Mouse (Mus musculus) CD8-positive naive resting alpha-beta T cell, adult 2 months (primary cell): ENCODE data around the gene Hacl1.

Experiments used
- DNase-seq, 2 experiments: peaks; one replicate each; pipeline ENCODE4 v3.0.0; 2022; ENCODE audit warnings: low read depth in 2 of 2, low spot score in 2 of 2

The Hacl1 gene

DNA sequence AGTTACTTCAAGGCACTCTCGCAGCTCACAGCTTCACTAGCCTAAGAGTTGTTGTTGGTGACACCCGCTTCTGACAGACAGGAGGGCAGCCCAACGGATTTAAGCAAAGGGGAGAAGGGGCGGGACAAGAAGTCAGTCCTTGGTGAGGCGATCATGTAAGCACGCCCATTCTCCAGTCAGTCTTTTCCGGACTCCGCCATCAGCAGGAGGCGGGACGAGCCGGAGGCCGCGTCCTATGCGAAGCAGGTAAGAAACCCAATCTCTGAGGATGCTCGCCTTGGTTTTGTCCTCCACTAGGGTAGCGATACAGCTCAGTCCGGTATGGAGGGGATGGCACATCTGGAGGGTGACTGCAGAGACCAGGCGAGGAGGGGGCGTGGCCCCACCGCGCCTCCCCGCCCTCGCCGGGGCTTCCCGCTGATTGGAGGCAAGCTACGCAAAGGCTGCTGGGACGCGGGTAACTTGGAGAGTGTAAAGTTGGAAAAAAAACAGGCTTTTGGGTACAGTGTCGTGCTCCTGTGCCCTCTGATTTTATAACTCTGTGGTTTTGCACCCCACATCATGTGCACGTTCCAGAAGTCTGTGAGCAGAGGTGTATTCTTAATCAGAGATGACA lies at the start of gene Hacl1, which contains the start of gene Btd:
TSS of gene Hacl1 (minus strand) at position 397 of the 616 bp plus-strand sequence.
TSS of gene Btd (plus strand) at position 139 of the 616 bp plus-strand sequence.
- peak; percentile 85 to 89 for DNase-seq

DNA sequence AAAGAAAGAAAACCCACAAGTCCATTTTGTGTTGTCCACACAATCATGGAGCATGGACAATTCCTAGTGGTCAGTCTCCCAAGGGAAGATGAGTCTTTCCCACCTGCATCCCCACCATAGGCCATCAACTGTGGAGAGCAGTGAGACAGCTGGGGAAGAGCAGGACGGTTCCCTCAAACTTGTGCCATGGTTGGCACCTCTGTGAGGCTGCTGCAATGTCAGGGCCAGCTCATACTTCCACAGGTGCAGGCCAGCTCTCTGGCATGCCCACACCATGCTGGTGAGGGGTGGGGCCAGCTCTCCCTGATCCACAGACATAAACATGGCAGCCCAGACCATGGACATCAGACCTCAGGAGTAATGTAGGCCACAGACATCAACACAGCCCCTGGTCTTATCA lies 45.1 kb upstream of the Hacl1 start:
- DNase-seq: no peak

DNA sequence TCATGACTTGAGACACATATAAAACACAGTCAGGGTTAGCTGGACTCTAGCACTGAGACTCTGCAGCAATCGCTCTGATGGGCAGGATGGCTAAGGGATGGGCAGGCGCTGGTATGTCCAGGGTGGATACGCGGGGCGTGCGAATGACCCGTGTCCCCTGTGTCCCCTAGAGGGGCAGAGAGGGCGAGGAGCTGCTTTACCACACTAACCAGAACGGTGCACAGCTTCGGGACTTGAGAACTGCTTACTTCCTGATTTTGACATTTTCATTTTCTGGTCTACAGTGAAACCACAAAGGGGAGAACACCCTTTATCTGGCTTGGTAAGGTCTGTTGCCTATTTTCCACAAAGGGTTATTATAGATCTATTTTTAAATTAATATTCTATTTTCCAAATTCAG lies 44.6 kb upstream of the Hacl1 start:
- no peak for DNase-seq

DNA sequence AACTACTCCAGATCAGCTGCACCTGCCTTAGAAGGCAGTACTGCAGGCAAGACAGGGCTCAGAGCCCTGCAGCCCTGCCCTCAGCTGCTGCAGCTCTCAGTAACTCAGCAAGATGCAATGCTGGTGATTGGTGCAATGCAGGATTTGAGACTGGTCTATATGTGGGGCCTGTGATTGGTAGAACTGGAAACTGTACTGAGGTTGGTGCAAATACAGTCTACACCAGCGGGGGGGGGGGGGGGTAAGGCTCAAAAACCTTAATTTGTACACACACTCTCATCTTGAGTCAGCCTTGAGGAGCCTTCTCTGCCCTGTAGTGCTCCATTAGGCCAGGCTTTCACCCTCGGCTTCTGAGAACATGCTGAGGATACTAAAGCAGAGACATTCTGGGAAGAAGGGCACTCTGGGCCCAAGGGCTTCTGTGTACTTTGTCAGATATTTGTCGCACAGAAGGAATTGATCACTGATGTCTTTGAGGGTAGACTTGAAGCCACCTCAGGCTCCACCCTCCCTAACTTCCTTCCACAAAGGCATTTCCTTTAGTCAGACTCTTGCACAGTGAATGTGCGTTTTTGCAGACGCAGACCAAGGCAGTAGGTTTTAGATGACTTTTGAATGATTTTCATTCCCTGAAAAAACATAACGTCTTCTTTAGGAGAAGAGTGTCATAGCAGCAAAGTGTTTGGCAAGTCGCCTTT lies 43.4 kb upstream of the Hacl1 start:
- no peak for DNase-seq

DNA sequence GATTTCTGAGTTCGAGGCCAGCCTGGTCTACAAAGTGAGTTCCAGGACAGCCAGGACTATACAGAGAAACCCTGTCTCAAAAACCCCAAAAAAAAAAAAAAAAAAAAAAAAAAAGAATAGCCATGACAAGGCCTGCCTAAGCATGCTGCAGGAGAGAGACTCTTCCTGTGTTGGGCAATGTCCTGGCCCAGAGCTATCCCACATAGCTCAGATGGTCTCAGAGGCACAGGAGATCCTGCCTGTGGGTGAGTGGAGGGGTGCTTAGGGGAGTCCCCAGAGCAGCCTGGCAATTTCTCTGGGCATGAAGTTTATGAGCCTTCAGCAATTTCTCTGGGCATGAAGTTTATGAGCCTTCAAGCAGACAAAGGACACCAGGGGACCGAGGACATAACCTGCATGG lies 42.5 kb upstream of the Hacl1 start:
- DNase-seq: no peak

DNA sequence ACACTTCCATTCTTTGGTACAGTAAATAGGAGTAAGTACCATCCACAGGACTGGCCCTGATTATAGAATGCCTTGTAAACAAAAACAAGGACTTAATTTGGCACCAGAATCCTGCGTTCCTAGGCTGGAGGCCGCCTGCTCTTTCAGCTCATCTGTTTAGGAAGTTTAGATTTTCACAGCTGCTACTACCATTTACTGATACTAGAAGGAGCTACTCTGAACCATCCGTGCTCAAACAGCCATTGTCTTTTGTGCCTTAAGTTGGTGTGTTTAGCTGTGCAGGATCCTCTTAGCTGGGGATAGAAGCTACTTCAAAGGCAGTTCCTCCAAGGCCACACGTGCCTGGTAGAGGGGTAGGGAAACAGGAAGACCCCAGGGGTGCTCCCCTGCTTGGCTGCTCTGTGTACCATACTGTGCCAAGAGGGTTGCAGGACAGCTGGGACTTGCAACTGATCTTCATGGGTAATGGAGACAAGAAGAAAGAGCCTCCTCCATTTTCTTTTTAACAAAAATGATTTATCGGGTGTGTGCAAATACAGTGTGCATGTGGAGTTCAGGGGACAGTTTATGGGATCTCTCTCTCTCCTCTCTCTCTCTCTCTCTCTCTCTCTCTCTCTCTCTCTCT lies 41.0 kb upstream of the Hacl1 start:
- DNase-seq: no peak

DNA sequence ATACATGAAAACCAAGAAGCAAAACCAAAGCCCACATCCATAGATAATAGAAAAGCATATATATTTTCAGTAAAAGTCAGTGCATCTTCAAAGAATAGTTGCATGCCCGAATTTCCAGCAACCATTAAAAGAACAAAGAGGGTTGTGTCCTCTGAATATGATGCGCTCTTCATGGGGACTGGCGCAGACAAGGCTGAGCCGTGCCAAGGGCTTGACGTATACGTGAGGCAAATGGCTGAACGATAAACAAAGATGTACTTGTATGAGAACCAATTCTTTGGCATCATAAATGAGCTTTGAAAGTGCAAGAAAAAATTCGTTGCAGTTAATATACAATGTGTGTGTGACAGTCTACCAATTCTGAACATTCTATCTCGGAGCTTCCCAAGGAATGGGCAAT lies 40.2 kb upstream of the Hacl1 start:
- no peak for DNase-seq

DNA sequence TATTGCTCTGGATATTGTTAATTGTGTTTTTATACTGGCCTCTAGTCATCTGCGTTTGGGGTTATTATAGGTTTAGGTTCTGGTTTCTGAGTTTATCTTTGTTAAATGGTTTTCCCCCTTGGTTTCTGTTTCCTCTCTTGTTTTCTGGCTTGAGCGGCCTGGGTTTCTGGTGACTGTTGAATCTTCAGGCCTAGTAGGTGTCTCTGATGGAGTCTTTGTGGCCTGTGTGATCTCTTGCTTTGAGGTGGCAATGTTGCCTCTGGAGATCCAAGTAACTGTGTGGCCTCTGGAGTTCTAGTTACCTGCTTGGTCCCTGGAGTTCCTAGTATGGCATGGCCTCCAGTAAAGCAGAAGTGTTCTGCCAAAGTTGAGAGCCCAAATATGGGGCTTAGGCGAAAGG lies 39.6 kb upstream of the Hacl1 start:
- DNase-seq: no peak

DNA sequence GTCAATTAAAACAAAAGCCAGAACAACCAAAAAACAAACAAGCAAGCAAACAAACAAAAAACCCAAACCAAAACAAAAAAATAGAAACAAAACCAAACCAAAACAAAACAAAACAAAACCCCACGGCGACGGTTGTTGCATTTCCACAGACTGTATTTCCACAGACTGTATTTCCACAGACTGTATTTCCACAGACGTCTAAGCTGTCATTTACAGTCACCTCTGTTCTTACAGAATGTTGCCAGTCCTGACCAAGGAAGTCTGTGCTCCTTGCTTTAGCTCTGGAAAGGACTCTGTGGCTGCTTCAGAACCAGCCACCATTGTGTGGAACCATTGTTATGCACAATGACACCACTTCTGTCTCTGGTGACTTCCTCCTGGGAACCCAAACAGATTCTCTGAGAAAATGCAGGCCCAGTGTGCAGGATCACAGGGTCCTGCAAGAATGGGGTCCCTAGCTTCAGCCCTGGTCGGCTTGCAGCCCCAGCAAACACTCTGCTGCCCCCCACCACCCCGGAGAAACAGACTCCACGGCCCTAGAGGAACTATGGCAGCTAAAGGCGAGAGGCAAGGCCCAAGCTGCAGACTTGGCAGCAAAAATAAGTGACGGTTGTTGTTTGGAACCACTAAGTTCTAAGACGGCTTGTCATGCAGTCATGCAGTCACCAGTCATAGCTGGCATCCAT lies 30.7 kb upstream of the Hacl1 start:
- DNase-seq: no peak

DNA sequence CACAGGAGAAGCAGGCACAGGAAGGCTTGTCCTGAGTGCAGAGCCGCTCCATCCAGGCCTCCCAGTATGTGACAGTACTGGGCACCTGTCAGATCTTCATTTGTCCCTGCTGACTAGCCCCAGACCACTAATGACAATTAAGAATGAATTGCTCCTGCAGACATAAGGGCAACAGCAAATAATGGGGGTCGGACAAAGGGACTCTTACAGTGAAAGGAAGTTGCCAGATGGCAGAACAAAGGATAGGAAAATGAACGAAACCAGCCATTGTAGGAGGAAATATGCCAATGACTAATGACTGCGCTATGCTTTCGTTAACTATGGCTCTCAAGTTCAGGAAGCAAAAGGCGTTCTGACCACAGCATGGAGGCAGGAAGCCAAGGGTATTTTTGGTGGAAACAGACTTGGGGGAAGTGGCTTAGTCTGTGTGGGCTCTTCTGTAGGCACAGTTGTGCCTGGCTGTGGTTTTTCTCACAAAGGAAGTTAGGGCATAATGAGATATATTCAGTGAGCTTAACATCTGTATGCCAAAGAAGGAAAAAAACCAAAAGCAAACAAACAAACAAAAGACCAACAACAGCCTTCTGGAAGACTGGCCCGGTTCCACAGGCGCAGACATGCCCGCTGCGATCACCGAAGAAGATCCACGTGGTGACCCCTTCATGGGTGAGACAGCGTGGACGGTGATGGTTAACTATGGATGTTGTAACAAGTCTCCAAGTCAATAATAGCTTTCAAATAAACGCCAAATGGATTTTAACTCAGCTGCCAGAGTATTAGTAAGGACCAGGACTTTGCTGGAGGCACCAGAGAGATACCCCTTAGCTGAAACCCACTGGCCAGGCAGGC lies 28.8 kb upstream of the Hacl1 start:
- DNase-seq: peak in 1 of 2 experiments; percentile 58

DNA sequence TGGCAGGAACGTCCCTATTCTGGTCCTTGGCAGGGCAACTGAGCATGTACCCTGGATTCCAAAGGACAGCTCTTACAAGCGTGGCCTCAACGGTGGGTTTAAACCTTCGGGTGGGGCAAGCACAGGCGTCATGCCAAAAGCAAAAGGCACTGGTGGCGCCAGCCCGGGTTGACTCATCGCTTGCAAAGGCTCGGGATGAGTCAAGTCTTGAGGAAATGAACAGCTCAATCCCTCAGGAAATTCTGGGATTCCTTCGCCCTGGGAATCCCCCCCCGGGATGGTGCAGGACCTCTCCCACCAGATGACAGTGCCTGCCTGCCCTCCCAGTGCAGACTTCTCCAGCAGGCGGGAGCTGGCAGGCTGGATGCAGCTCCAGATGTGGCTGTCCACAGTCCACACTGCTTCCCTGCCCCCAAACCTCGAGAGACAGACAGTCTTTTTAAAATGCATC lies 28.1 kb upstream of the Hacl1 start:
- no peak for DNase-seq

DNA sequence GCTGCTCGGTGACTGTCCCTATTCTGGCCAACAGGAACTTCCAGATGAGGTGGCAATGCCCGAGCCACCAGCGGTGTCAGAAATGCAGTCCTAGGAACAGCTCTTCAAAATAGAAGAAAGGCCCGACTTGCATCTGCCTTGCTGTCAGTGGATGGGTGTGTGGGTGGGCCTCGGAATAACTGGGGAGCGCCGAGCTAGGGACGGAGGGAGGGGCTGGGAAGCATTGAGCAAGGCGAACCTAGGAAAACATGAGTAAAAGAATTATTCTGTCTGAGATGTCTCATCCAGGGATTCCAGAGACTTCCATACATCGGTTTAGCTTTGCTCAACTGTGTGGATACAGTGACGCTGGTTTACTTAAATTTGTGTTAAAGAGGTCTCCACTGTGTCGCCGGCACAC lies 27.2 kb upstream of the Hacl1 start:
- DNase-seq: no peak

DNA sequence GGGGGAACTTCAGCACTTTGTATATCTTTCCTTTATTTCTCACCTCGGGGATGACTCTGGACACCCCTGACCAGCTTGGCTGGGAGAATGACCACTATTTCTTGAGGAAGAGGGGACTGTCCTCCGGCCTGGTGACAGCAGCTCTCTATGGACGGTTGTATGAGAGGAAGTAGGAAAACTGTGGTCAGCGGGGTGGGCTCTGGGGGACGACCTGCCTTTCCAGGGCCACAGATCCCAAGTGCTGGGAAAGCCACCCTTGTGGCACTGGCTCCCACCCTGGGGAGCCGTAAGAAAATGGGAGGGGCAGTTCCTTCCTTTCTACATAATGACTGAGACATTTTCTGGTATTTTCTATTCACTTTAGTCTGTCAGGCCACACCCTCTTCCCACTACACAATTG lies 26.7 kb upstream of the Hacl1 start:
- DNase-seq: no peak

DNA sequence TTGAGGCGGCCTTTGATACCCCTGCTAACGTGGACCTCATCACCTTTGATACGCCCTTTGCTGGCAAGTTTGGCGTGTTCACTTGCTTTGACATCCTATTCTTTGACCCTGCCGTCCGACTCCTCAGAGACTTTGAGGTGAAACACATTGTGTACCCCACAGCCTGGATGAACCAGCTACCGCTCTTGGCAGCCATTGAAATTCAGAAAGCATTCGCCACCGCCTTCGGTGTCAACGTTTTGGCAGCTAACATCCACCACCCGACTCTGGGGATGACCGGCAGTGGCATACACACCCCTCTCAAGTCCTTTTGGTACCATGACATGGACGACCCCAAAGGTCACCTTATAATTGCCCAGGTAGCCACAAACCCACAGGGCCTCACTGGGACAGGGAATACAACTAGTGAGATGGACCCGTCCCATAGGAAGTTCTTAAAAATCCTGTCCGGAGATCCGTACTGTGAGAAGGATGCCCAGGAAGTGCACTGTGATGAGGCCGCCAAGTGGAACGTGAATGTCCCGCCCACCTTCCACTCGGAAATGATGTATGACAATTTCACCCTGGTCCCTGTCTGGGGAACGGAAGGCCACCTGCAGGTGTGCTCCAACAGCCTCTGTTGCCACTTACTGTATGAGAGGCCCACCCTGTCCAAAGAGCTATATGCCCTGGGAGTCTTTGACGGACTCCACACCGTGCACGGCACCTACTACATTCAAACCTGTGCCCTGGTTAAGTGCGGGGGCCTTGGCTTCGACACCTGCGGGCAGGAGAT lies 26.0 kb upstream of the Hacl1 start:
- no peak for DNase-seq

DNA sequence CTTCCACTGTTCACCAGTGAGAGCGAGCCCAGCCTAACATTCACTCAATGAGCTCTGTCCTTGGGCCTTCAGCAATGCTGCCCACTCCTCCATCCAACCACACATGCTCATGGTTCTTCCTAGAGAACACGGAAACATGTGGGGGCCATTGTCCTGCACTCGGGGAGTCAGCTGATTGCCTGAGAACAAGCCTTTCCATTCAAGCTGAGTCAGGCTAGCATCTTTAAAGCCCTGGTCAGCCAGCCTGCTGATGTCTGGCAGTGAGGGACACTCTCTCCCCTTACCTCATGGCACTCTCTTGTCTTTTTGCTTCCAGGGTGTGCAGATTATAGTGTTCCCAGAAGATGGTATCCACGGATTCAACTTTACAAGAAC lies 24.5 kb upstream of the Hacl1 start:
- no peak for DNase-seq

DNA sequence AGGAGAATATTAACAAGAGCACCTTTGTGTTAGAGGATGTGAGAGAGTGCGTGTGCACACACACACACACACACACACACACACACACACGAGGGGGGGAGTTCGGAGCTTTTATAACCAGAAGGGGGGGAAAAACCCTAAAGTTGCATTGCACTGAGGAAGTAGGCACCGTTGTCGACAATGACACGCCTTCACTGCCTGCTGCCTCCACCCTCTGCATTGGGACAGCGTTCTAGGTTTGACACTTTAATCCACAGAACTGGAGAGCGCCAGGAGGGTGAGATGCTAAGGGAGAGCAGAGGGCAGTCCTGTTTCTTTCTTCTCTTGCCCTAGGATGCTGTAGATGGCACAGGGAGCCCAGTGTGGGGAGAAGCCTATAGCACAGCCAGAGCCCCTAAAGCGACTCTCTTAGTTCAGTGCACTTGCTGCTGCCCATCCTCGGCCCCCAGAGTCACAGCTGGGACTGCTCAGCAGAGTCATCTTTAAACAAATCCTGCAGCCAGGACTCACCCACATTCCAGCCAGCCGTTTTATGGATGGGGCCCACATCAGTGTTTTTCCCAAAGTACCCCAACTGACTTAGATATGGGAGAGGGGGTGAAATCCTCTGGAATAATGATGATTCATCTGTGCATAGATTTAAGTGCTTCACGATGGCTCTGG lies 23.9 kb upstream of the Hacl1 start:
- DNase-seq: peak in 1 of 2 experiments; percentile 39

DNA sequence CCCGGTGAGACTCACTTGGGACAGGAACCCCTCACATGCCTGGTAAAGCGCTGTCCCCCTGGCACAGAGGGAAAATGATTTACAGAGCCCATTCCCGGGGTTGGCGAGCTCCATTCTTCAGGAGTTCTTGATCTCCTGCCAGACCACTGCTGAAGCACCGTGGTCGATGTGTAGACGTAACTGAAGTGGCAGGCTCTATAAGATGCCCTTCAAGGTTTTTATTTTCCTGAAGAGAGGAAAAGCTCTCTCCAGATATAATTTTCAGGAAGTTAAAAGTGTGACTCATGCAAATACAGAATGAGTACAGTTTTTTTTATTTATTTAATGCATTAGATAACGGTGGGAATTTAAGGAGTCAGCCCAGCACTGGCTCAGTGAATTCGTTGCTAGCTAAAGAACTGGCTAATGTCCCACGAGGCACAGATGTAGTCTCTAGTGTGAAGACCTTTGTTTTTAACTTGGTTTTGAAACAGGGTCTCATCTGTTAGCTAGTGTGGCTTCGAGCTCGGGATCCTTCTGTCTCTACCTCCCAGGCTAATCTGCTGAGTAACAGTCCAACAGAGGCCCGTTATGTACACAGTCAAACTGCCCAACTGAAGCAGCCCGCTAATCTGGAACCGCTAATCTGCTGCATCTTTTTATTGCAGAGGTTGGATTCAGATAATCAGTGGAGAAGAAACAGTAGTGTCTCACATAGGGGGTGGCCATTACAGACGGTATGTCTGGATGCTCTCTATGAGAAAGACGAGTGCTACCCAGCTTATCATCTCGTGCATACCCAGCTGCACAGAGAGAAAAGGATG lies 23.2 kb upstream of the Hacl1 start:
- no peak for DNase-seq

DNA sequence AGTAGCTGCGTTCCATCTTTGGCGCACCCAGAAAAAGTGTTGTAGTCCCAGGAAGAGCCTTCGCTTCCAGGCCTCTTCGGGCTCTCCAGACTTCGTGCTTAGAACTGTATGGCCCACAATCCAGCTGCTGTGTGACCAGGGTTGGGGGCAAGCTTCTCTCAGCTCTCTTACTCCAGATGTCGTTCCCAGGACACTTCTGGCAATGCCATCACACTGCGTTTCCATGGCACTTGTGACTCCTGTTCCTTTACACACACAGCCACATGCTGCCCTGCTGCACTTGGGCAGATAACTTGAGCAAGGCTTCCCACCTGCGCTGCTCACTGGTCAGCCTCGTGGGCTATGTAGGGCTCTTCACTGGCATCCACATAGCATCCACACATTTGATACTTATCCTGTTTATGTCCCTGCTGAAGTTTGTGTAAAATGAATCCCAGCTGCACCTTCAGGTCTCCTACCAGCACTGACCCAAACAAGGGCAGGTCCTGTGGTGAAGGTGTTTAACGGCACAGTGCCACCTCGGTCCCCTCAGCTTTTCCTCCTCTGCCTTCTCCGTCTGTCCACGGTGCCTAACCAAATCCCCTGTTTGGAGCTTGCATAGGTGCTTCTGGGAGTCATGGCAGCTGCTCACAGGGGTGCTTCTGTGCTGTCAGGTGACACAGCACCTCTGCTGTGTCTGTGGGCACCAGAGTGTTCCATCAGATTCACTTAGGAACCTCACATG lies 22.5 kb upstream of the Hacl1 start:
- DNase-seq: no peak
